Mouse (Mus musculus): ENCODE data around the gene Paf1.

DNA sequence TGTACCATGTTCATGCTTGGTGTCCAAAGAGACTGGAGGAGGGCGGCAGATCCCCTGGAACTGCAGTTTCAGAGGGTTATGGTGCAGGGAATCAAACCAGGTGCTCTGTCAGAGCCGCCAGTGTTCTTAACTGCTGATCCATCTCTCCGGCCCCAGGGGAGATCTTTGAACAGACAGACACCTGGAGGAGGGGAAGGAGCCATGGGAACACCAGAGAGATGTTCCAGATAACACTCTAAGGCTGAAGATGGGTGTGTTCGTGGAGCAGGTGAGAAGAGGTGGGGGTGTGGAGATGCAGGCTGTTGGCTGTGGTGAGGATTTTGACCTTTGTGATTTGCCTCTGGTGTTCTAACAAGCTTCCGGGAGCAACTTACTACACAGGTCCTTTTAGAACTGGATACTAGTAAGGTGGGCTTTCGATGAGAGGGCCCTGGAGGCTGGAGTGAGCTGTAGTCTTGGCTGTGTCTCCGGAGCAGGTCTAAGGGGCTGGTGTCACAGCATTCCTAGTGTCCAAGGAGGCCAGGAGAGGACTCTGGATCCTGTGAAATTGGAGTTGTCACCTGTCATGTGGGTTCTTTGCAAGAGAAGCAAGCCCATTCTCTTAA is 18.8 kb upstream of the Paf1 start:
- no peak for TF ChIP-seq USF1 (IDR thresholded peaks at IDR 0.05; ENCODE audit: low read depth)
- TF ChIP-seq CTCF (IDR thresholded peaks at IDR 0.05; ENCODE audit: control insufficient read depth, insufficient read depth, insufficient read length), result no peak
- TF ChIP-seq MAX (IDR thresholded peaks at IDR 0.05), result no peak
- no peak for TF ChIP-seq MYOG (IDR thresholded peaks at IDR 0.05; ENCODE audit: control insufficient read depth, extremely low read depth, insufficient read length)
- TF ChIP-seq MYOD1 (IDR thresholded peaks at IDR 0.05; ENCODE audit: control insufficient read depth, insufficient read length, low read depth), result no peak

Measured in C2C12 (cell line).